Mouse (Mus musculus) erythroblast, embryonic 14.5 days (primary cell): ENCODE data around the gene Tnfaip8l1.

Source experiments
- GATA1 ChIP-seq: IDR thresholded peaks from 2 replicates; pipeline ENCODE4 v1.6.1; 2012; ENCODE audit warnings: low read length, inconsistent platforms, mixed read lengths
- TAL1 ChIP-seq: IDR thresholded peaks from 3 replicates; pipeline ENCODE4 v1.6.1; 2012; ENCODE audit warnings: low read length, inconsistent platforms, mixed read lengths

DNA sequence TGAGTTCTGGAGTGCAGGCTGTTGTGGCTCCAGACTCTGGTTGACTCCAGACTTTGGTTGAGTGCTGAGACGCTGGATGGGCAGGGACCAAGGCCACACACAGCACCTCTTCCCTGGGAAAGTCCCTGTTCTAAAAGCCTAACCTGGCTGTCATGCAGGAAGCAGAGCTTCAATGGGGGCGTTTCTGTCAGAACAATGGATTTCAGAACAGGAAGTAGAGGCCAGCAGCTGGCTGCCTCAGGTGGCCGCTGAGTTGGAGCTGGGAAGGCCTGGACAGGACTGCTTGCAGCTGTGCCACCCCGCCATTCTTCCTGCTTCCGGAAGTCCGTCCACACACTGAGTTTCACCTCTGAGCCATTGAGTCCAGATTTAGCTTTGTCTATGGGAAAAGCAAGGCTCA, 7.6 kb downstream of the Tnfaip8l1 start:
- no peak for TF ChIP-seq GATA1
- TF ChIP-seq TAL1, result no peak
